Mouse (Mus musculus) hindbrain, embryonic 12.5 days (tissue): ENCODE measurements around the gene Lzts3. TPM values are rescaled to one million over a fixed set of nuclear protein-coding genes. Genes with fewer than 3 reads are reported as not detected.

ENCODE experiments used
- ATAC-seq: fragments of 200-750 bp; cut with Nextera tagmentation; 2 replicates; pipeline ENCODE4 v1.8.0; 2017; ENCODE audit warnings: moderate TSS enrichment; ENCODE audit not compliant: low FRiP score
- H3K27ac ChIP-seq: fragments of 300-500 bp; sonication (generic); 2 replicates; pipeline ENCODE4 v1.5.1; 2016; ENCODE audit warnings: mild to moderate bottlenecking
- H3K27me3 ChIP-seq: fragments of 300-500 bp; sonication (generic); 2 replicates; pipeline ENCODE4 v1.6.1; 2016; ENCODE audit warnings: mild to moderate bottlenecking
- H3K36me3 ChIP-seq: fragments of 300-500 bp; sonication (generic); 2 replicates; pipeline ENCODE4 v1.6.1; 2016; ENCODE audit warnings: mild to moderate bottlenecking
- H3K4me1 ChIP-seq: fragments of 300-500 bp; sonication (generic); 2 replicates; pipeline ENCODE4 v1.6.1; 2016
- H3K4me2 ChIP-seq: fragments of 300-500 bp; sonication (generic); replicated peaks from 2 replicates; pipeline ENCODE4 v1.6.1; 2016; ENCODE audit warnings: mild to moderate bottlenecking
- H3K4me3 ChIP-seq: fragments of 300-500 bp; sonication (generic); 2 replicates; pipeline ENCODE4 v1.5.1; 2016; ENCODE audit warnings: mild to moderate bottlenecking
- H3K9ac ChIP-seq: fragments of 300-500 bp; sonication (generic); 2 replicates; pipeline ENCODE4 v1.6.1; 2016; ENCODE audit warnings: mild to moderate bottlenecking, moderate library complexity
- H3K9me3 ChIP-seq: fragments of 300-500 bp; sonication (generic); replicated peaks from 2 replicates; pipeline ENCODE4 v1.6.1; 2016; ENCODE audit warnings: mild to moderate bottlenecking
- WGBS: fragments of 180-500 bp; shearing (Covaris S2); methylation state at CpG from one replicate; pipeline ENCODE4 v1.1.7; 2016; 5-methylcytosine and 5-hydroxymethylcytosine counted together
- polyA plus RNA-seq: library from polyadenylated mRNA; unstranded; fragments of >200 nt; fragmentation: Nextera tagmentation; extraction: Ambion mirVana; gene quantifications from 2 replicates; pipeline ENCODE4 v1.2.1, GENCODE M21; 2016

Gene Lzts3
- polyA plus RNA-seq, 1 experiment from 2014 or later: 8.4 TPM

GRCm38 (mm10) chr2:130591016-130591415 lies 51.6 kb downstream of the Lzts3 start:
- H3K36me3 ChIP-seq: peaks cover 35% of the 10 kb centered on the region
- 93% methylated on average over 2 of the region's 2 CpGs for WGBS
- H3K27ac ChIP-seq: no peak overlapping the region
- ATAC-seq: no peak
- H3K27me3 ChIP-seq: no peaks in the 10 kb centered on the region
- H3K9ac ChIP-seq: no peak overlapping the region
- no peaks in the 10 kb centered on the region; the same call in 1 of the 2 replicates for H3K4me1 ChIP-seq
- H3K9me3 ChIP-seq: no peaks in the 10 kb centered on the region
- no peak overlapping the region for H3K4me2 ChIP-seq
- no peak overlapping the region for H3K4me3 ChIP-seq

- Histone ChIP-seq H3K9ac (no peak overlapping the region), H3K9me3 (no peaks in the 10 kb centered on the region), H3K4me1 (no peaks in the 10 kb centered on the region; the same call in 1 of the 2 replicates), H3K4me3 (no peak overlapping the region), H3K27ac (no peak overlapping the region), H3K27me3 (no peaks in the 10 kb centered on the region), H3K4me2 (no peak overlapping the region), H3K36me3 (peaks cover 24% of the 10 kb centered on the region)
- ATAC-seq: no peak
- 98% methylated on average over 2 of the region's 2 CpGs for WGBS
Observed at GRCm38 (mm10) chr2:130589761-130590160, 52.8 kb downstream of the Lzts3 start.

GRCm38 (mm10) chr2:130589157-130589556 lies 53.4 kb downstream of the Lzts3 start:
- no peak for ATAC-seq
- 54% methylated on average over 4 of the region's 4 CpGs for WGBS
- H3K4me3 ChIP-seq: no peak overlapping the region

GRCm38 (mm10) chr2:130588373-130588772 lies 54.2 kb downstream of the Lzts3 start:
- Histone ChIP-seq H3K4me3 (no peak overlapping the region), H3K9ac (no peak overlapping the region)
- 88% methylated on average over 2 of the region's 2 CpGs for WGBS

More at GRCm38 (mm10) chr2:130589157-130589556, 53.4 kb downstream of the Lzts3 start:
- H3K36me3 ChIP-seq: peaks cover 22% of the 10 kb centered on the region
- H3K4me1 ChIP-seq: no peaks in the 10 kb centered on the region; the same call in 1 of the 2 replicates
- H3K27me3 ChIP-seq: peaks cover 3% of the 10 kb centered on the region; the same call in 1 of the 2 replicates
- no peak overlapping the region for H3K9ac ChIP-seq
- no peak overlapping the region for H3K27ac ChIP-seq
- no peak overlapping the region for H3K4me2 ChIP-seq
- no peaks in the 10 kb centered on the region for H3K9me3 ChIP-seq

GRCm38 (mm10) chr2:130586016-130586415 lies 56.6 kb downstream of the Lzts3 start:
- 86% methylated on average over 6 of the region's 6 CpGs for WGBS
- Histone ChIP-seq H3K4me3 (no peak overlapping the region), H3K27ac (no peak overlapping the region), H3K4me1 (peaks cover 2% of the 10 kb centered on the region), H3K9ac (no peak overlapping the region), H3K4me2 (no peak overlapping the region), H3K27me3 (peaks cover 33% of the 10 kb centered on the region), H3K36me3 (peaks cover 11% of the 10 kb centered on the region), H3K9me3 (no peaks in the 10 kb centered on the region)
- no peak for ATAC-seq

More at GRCm38 (mm10) chr2:130588373-130588772, 54.2 kb downstream of the Lzts3 start:
- Histone ChIP-seq H3K4me2 (no peak overlapping the region), H3K36me3 (peaks cover 21% of the 10 kb centered on the region), H3K27me3 (peaks cover 9% of the 10 kb centered on the region), H3K9me3 (no peaks in the 10 kb centered on the region), H3K27ac (no peak overlapping the region), H3K4me1 (no peaks in the 10 kb centered on the region; the same call in 1 of the 2 replicates)
- ATAC-seq: no peak

GRCm38 (mm10) chr2:130583902-130584560 lies 58.6 kb downstream of the Lzts3 start:
- no peak for ATAC-seq
- H3K4me2 ChIP-seq: no peak overlapping the region
- peaks cover 53% of the 10 kb centered on the region for H3K27me3 ChIP-seq
- H3K4me1 ChIP-seq: peaks cover 12% of the 10 kb centered on the region
- H3K4me3 ChIP-seq: no peak overlapping the region
- no peaks in the 10 kb centered on the region for H3K9me3 ChIP-seq
- 82% methylated on average over 10 of the region's 10 CpGs for WGBS
- H3K27ac ChIP-seq: no peak overlapping the region
- H3K9ac ChIP-seq: no peak overlapping the region
- H3K36me3 ChIP-seq: no peaks in the 10 kb centered on the region

Other genes with a start within 250 kb of the Lzts3 start
- gene Cpxm1, start 245.2 kb downstream of the Lzts3 start, polyA plus RNA-seq: 53.3 and 57.0 TPM in 2 replicates
- gene Gm28372, start 237.6 kb downstream of the Lzts3 start, polyA plus RNA-seq: 0.34 TPM in 1 of 2 replicates, not detected in the other
- gene 1700020A23Rik, start 237.5 kb downstream of the Lzts3 start, polyA plus RNA-seq: 0.35 TPM in 1 of 2 replicates, not detected in the other
- not detected in 2 replicates for gene Tmem239, start 236.3 kb downstream of the Lzts3 start, polyA plus RNA-seq
- 107 and 115 TPM in 2 replicates for gene Vps16, start 218.5 kb downstream of the Lzts3 start, polyA plus RNA-seq
- gene Pced1a, start 218.1 kb downstream of the Lzts3 start, polyA plus RNA-seq: 12.3 and 12.4 TPM in 2 replicates
- gene Ptpra, start 192.5 kb downstream of the Lzts3 start, polyA plus RNA-seq: 129 and 138 TPM in 2 replicates
- gene Mrps26, start 79.1 kb downstream of the Lzts3 start, polyA plus RNA-seq: 70.7 and 73.3 TPM in 2 replicates
- not detected in 2 replicates for gene Oxt, start 66.6 kb downstream of the Lzts3 start, polyA plus RNA-seq
- not detected in 2 replicates for gene Avp, start 60.2 kb downstream of the Lzts3 start, polyA plus RNA-seq
- gene Fastkd5, start 12.8 kb downstream of the Lzts3 start, polyA plus RNA-seq: 16.9 and 17.1 TPM in 2 replicates
- gene Ubox5, start 12.8 kb downstream of the Lzts3 start, polyA plus RNA-seq: 13.9 and 14.3 TPM in 2 replicates
- 58.0 and 63.5 TPM in 2 replicates for gene Ddrgk1, start 21.9 kb upstream of the Lzts3 start, polyA plus RNA-seq
- gene Itpa, start 24.8 kb upstream of the Lzts3 start, polyA plus RNA-seq: 130 and 133 TPM in 2 replicates
- 0.52 and 0.63 TPM in 2 replicates for gene Slc4a11, start 54.7 kb upstream of the Lzts3 start, polyA plus RNA-seq